Mouse (Mus musculus) ES-E14 (cell line): ENCODE data around the gene Cacna1e. TPM values are rescaled to one million over a fixed set of nuclear protein-coding genes. Genes with fewer than 3 reads are reported as not detected.

Source experiments
- DNase-seq: peaks from one replicate; pipeline ENCODE4 v3.0.0-alpha.2; 2013; ENCODE audit warnings: low read depth, low spot score
- H3K27ac ChIP-seq: 2 replicates; pipeline ENCODE4 v1.5.1; 2012; ENCODE audit warnings: low read depth, mild to moderate bottlenecking, low read length, moderate library complexity, mixed read lengths; ENCODE audit not compliant: poor library complexity, insufficient read depth, severe bottlenecking
- H3K36me3 ChIP-seq: 2 replicates; pipeline ENCODE4 v1.6.1; 2012; ENCODE audit warnings: mild to moderate bottlenecking, low read length, moderate library complexity, mixed read lengths; ENCODE audit not compliant: control insufficient read depth, poor library complexity, insufficient read depth, severe bottlenecking
- H3K4me1 ChIP-seq, 2 experiments: fragments of 150-350 bp in 1 of 2; sonication (generic) in 1 of 2; 2 replicates each; pipeline ENCODE4 v1.6.1; 2012; ENCODE audit warnings: low read length in 2 of 2, mild to moderate bottlenecking in 1 of 2, mixed read lengths in 1 of 2; ENCODE audit not compliant: control insufficient read depth in 2 of 2, insufficient read depth in 2 of 2, poor library complexity in 1 of 2
- H3K4me3 ChIP-seq, 2 experiments: fragments of 150-350 bp in 1 of 2; sonication (generic) in 1 of 2; 2 replicates each; pipeline ENCODE4 v1.5.1; 2012; ENCODE audit warnings: low read length in 2 of 2, low read depth in 1 of 2, mild to moderate bottlenecking in 1 of 2, mixed read lengths in 1 of 2; ENCODE audit not compliant: insufficient read depth in 1 of 2, poor library complexity in 1 of 2, severe bottlenecking in 1 of 2
- H3K9ac ChIP-seq: 2 replicates; pipeline ENCODE4 v1.6.1; 2012; ENCODE audit warnings: low read depth, mild to moderate bottlenecking, low read length, mixed read lengths; ENCODE audit not compliant: poor library complexity, insufficient read depth, severe bottlenecking
- H3K9me3 ChIP-seq: fragments of 150-350 bp; sonication (generic); 2 replicates; pipeline ENCODE4 v1.6.1; 2012; ENCODE audit warnings: low read depth, mild to moderate bottlenecking, low read length; ENCODE audit not compliant: control insufficient read depth, insufficient read depth
- CHD2 ChIP-seq: IDR thresholded peaks from 2 replicates; pipeline ENCODE4 v1.6.1; 2014; ENCODE audit warnings: mild to moderate bottlenecking, low read depth, low read length, inconsistent platforms
- HCFC1 ChIP-seq: IDR thresholded peaks from 2 replicates; pipeline ENCODE4 v1.6.1; 2012; ENCODE audit warnings: low read length, inconsistent platforms, borderline replicate concordance; ENCODE audit not compliant: insufficient read depth
- MAFK ChIP-seq: IDR thresholded peaks from 2 replicates; pipeline ENCODE4 v1.6.1; 2014; ENCODE audit warnings: mild to moderate bottlenecking, low read depth, low read length, inconsistent platforms; ENCODE audit not compliant: insufficient read depth
- ZC3H11A ChIP-seq: IDR thresholded peaks from 2 replicates; pipeline ENCODE4 v1.6.1; 2012; ENCODE audit warnings: low read depth, mild to moderate bottlenecking, inconsistent platforms, low read length, borderline replicate concordance
- ZNF384 ChIP-seq: IDR thresholded peaks from 2 replicates; pipeline ENCODE4 v1.6.1; 2012; ENCODE audit warnings: low read depth, low read length, inconsistent platforms
- in situ Hi-C, 2 experiments: fragments of 600-800 bp; cut with MboI; formaldehyde crosslinking; loops; one replicate each; pipeline ENCODE4 v1.15.1; 2025; ENCODE audit warnings: low sequenced_read_pairs in 2 of 2, inconsistent platforms in 1 of 2; ENCODE audit not compliant: unreplicated experiment in 2 of 2
- total RNA-seq: library from RNA; depleted of rRNA; stranded (reverse); fragments of 300-350 nt; gene quantifications from 2 replicates; pipeline ENCODE4 v1.2.3, GENCODE M21; 2012

Cacna1e gene
- total RNA-seq, 1 experiment = 0.31 TPM

- TF ChIP-seq ZNF384 = no peak
- TF ChIP-seq HCFC1 = no peak
- TF ChIP-seq ZC3H11A = no peak
- TF ChIP-seq MAFK = no peak
- no peak overlapping the region for H3K9ac ChIP-seq
- in situ Hi-C loops = no loop called here
- no peak overlapping the region for H3K4me3 ChIP-seq
- DNase-seq = no peak
- H3K4me1 ChIP-seq = no peaks in the 10 kb centered on the region
- H3K9me3 ChIP-seq = no peaks in the 10 kb centered on the region
- no peaks in the 10 kb centered on the region for H3K36me3 ChIP-seq
- no peak overlapping the region for H3K27ac ChIP-seq
Observed at GRCm38 (mm10) chr1:154854564-154854963, 29.7 kb downstream of the Cacna1e start.

GRCm38 (mm10) chr1:154850515-154851287 lies 33.6 kb downstream of the Cacna1e start:
- TF ChIP-seq ZNF384 (no peak), MAFK (no peak), HCFC1 (no peak), ZC3H11A (no peak), CHD2 (no peak)
- DNase-seq = no peak
- Histone ChIP-seq H3K36me3 (no peaks in the 10 kb centered on the region), H3K9ac (no peak overlapping the region), H3K4me3 (no peak overlapping the region), H3K4me1 (no peaks in the 10 kb centered on the region), H3K27ac (no peak overlapping the region), H3K9me3 (no peaks in the 10 kb centered on the region)
- in situ Hi-C loops = no loop called here

GRCm38 (mm10) chr1:154848683-154849579 lies 35.4 kb downstream of the Cacna1e start:
- Histone ChIP-seq H3K4me3 (no peak overlapping the region), H3K9ac (no peak overlapping the region), H3K9me3 (no peaks in the 10 kb centered on the region), H3K36me3 (no peaks in the 10 kb centered on the region), H3K4me1 (peaks cover 0 to 1% of the 10 kb centered on the region in 2 experiments; a peak in 2 of 4 replicates), H3K27ac (no peak overlapping the region)
- in situ Hi-C loops = no loop called here
- no peak for TF ChIP-seq ZNF384
- TF ChIP-seq CHD2 = no peak
- no peak for TF ChIP-seq MAFK
- no peak for TF ChIP-seq ZC3H11A
- TF ChIP-seq HCFC1 = no peak
- DNase-seq = no peak

GRCm38 (mm10) chr1:154846900-154847299 lies 37.4 kb downstream of the Cacna1e start:
- DNase-seq = no peak
- Histone ChIP-seq H3K4me3 (no peak overlapping the region), H3K4me1 (peaks cover 0 to 7% of the 10 kb centered on the region in 2 experiments; a peak in 2 of 4 replicates), H3K27ac (no peak overlapping the region), H3K36me3 (no peaks in the 10 kb centered on the region), H3K9me3 (no peaks in the 10 kb centered on the region), H3K9ac (no peak overlapping the region)
- in situ Hi-C loops = no loop called here
- TF ChIP-seq HCFC1 (no peak), CHD2 (no peak), MAFK (no peak), ZNF384 (no peak), ZC3H11A (no peak)
